Mouse (Mus musculus) brown adipose tissue, adult 24 weeks (tissue): ENCODE measurements at regions not wholly inside any gene's neighbourhood (a gene's known extent, or its start where the extent isn't known, plus 50 kb on each side); places are given as distances from the start of the nearest gene placed in this dataset.

ENCODE experiments used
- H3K27ac ChIP-seq: fragments of 200-500 bp; replicated peaks from 2 replicates; pipeline ENCODE4 v1.5.1; 2012; ENCODE audit warnings: low read depth, mild to moderate bottlenecking, low read length
- H3K4me1 ChIP-seq: fragments of 200-500 bp; 2 replicates; pipeline ENCODE4 v1.6.1; 2012; ENCODE audit warnings: low read length, mixed read lengths; ENCODE audit not compliant: control insufficient read depth, insufficient read depth, insufficient read length
- H3K4me3 ChIP-seq: fragments of 200-500 bp; 2 replicates; pipeline ENCODE4 v1.5.1; 2012; ENCODE audit warnings: low read depth, mild to moderate bottlenecking, low read length, moderate library complexity; ENCODE audit not compliant: insufficient read depth

DNA sequence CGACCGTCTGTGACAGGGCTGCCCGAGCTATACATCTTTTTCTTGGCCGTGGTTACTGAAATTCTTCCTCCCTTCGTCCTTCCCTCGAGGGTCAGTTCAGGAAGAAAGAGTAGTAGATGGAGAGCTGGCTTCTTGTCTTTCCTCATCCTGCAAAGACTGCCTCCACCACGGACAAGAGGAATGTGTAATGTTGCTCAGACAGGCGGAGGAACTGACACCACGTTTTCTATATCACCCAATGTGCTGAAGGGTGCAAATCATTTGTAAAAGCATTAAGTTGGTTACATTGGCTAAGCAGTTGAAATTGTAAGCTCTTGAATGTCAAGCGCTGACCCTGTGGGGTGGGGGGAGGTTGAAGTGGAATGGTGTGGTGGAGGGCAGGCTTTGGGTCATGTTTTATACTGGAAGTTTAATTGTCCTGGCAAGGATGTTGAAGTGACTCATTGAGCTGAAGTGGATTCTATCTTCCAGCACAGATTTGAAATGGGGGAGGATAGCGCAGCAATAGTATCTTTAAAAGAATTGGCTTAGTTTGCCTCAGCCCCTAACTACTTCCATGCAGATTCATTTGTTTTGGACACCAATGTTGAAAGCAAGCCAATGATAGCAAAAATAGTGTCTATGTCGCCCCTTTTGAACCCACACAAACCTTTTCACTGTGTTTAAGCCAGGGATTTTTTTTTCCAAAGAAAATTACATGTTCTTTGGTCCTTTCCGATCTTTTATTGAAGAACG lies 230.5 kb upstream of the Lyplal1 start:
- H3K27ac ChIP-seq, result no peak overlapping the region
- H3K4me3 ChIP-seq, result no peak overlapping the region
- no peaks in the 10 kb centered on the region for H3K4me1 ChIP-seq

DNA sequence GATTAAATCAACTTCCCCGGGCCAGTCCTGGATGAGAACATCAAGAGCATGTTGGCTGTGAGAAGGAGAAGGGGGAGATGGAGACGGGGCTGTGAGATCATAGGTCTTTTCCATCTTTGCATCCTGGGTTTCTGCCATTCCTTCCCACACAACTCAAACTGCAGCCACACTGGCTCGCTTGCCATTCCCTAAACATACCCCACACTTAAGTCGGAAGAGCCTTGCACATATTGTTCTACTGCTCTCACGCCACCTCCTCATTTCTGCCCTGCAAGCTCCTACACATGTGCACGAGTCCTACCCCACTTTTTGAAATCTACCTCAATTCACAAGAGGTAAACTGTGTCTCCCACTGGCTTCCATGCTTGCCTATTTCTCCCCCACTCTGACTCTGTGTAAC lies 228.3 kb upstream of the Lyplal1 start:
- H3K4me3 ChIP-seq, result no peak overlapping the region
- no peaks in the 10 kb centered on the region for H3K4me1 ChIP-seq
- H3K27ac ChIP-seq, result no peak overlapping the region

DNA sequence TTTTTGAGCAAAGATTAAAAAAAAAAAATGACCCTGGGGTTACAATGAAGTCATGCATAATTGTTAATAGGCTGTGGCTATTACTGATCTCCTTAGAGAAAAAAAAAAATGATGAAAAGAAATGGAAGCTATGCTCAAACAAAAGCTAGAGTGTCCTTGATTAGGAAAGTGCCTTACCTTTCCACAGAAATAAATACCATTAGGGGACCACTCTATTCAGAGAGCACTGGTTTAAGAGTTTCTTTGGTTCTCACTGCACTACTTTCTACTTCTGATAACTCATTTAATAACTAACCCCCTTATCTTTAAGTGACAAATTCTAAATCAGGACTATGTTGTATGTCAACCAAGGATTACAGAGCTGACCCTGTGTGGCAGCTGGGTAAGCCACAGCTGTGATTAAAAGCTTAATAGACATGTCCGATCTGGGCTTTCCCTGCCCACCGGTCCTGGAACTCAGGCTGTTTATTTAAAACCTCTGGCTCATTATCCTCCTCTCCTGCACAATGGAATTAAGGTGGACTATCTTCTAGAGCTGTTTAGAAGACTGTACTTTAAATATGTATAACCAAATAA lies 225.9 kb upstream of the Lyplal1 start:
- no peak overlapping the region for H3K27ac ChIP-seq
- H3K4me3 ChIP-seq, result no peak overlapping the region
- no peaks in the 10 kb centered on the region for H3K4me1 ChIP-seq

DNA sequence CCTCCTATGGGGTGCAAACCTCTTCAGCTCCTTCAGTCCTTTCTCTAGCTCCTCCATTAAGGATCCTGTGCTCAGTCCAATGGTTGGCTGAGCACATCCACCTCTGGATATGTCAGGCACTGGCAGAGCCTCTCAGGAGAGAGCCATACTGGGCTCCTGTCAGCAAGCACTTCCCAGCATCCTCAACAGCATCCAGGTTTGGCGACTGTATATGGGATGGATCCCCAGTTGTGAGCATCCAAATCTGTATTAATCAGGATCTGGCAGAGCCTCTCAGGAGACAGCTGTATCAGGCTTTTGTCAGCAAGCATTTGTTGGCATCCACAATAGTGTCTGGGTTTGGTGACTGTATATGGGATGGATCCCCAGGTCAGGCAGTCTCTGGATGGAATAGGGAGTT lies 225.3 kb upstream of the Lyplal1 start:
- H3K4me3 ChIP-seq, result no peak overlapping the region
- no peak overlapping the region for H3K27ac ChIP-seq
- no peaks in the 10 kb centered on the region for H3K4me1 ChIP-seq

DNA sequence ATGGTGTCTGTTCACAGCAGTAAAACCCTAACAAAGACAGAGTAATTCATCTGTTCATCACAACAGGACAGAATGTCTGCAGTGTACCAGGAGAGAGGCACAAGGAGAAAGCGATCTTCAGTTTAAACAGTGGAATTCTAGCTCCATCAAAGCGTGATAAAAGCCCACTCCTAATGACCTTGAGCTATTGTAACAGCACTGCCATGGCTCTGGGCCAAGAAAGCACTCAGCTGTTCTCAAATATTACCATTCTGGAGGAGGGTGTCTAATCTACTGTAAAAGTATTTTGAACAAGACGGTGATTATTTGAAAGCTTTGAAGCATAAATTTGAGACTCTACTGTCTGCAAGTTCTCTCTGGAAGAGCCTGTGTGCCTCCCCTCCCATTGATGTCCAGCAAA lies 224.8 kb upstream of the Lyplal1 start:
- Histone ChIP-seq H3K4me1 (no peaks in the 10 kb centered on the region), H3K27ac (no peak overlapping the region), H3K4me3 (no peak overlapping the region)

DNA sequence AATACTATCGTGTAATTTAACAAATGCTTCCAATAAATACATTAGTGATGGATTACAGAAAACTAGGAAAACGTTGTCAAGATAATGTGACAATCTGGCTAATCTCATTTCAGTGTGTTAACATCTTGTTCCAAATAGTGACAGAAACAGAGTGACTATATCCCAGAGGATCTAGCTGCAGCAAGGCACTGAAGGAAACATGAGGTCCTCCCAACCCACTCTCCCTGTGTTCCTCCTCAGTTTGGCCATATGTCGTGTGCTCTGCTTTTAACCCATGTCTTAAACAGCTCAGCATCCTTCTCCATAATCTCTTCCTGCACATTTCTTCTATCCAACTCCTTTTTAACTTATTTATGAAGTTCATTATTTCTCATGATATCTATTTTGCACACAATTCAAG lies 223.6 kb upstream of the Lyplal1 start:
- Histone ChIP-seq H3K4me1 (no peaks in the 10 kb centered on the region), H3K4me3 (no peak overlapping the region)

DNA sequence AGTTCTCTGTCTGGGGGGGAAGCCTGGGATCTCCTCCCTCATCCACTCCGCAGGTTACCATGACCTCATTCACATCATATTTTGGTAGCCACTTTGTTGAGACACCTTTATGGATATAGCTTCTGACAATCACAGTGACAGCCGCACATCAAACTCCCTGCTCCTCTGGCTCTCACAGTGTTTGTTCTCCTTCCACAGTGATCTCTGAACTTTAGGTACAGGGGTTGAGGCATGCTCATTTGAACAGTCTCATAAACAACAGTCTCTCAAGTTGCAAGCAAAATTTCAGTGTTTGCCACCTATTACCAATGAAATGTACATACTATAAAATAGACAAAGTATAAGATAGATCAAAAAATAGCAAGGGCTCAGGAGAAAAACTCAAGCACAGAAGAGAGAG lies 200.2 kb upstream of the Lyplal1 start:
- Histone ChIP-seq H3K4me3 (no peak overlapping the region), H3K27ac (no peak overlapping the region), H3K4me1 (no peaks in the 10 kb centered on the region)

More for the DNA sequence above, 223.6 kb upstream of the Lyplal1 start:
- no peak overlapping the region for H3K27ac ChIP-seq

DNA sequence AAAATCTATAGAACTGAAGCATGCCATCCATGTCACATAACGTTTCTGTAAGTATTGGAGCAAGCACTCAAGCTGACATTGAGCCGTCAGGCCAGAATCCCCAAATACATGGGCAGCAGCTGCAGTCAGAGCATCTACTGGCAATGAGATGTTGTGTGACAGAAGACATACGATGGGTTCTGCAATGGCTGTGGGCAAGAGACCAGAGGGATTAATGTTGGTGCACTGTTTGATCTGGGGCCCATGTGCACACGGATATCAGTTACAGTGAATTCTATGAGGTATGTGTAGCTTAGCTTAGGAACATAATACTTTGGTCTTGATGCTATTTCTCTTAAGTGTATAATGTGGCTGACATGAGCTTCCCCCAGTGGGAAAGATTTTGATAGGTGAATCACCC lies 197.1 kb upstream of the Lyplal1 start:
- Histone ChIP-seq H3K4me1 (no peaks in the 10 kb centered on the region), H3K4me3 (no peak overlapping the region), H3K27ac (no peak overlapping the region)

DNA sequence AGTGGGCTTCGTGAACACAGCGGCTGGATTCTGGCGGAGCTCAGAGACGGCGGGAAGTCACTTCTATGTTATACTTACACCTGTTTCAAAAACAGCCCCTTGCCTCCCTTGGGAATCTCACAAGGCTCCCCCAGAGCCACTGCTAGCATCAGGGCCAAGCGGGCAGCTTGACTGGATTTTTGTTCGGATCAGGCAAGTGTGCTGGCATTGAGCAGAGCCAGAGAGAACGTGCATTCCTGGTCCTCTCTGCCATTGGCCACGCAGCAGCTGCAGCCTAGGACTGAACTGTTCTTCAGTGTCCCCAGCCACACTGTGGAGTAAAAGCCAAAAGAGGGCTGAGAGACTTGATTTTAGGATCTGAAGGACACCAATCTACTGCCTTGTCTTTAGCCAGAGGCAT lies 195.6 kb upstream of the Lyplal1 start:
- Histone ChIP-seq H3K4me3 (no peak overlapping the region), H3K4me1 (no peaks in the 10 kb centered on the region), H3K27ac (no peak overlapping the region)

DNA sequence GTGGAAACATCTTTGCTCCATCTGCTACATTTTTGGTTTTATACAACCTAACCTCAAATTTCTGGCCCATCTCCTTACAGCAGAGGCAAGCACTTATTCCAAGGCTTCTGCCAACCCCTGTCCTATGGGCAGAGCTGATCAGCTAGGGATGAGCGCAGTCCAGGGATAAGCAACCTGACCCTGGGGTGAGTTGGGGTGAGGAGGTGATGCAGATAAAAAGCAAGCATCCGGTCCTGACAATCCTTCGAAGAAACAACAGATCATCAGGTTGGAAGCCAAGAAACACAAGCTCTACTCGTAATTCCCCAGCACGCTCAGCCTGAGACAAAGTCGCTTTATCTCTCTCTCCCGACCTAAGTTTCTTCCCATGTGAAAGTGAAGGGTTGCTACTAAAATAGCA lies 194.9 kb upstream of the Lyplal1 start:
- H3K27ac ChIP-seq, result no peak overlapping the region
- H3K4me1 ChIP-seq, result no peaks in the 10 kb centered on the region

DNA sequence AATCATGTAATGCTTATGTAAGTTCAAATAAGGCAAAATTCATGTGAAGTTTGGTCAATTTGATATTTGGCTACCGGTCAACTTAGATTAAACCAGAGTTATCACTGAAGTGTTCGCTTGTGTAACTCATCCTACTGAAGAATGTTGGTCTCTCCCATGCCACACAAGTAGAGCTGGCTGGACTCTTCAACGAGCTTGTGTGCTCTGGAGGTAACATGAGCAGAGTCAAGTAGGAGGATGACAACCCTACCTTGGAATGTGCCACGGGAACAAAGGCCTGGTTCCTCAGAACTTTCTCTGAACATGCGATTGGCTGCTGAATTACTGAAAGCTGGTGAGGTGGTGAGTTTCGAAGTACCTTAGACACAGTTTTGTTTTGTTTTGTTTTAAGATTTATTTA lies 190.5 kb upstream of the Lyplal1 start:
- H3K27ac ChIP-seq, result no peak overlapping the region
- H3K4me1 ChIP-seq, result no peaks in the 10 kb centered on the region
- H3K4me3 ChIP-seq, result no peak overlapping the region

More for the DNA sequence above, 194.9 kb upstream of the Lyplal1 start:
- H3K4me3 ChIP-seq, result no peak overlapping the region

DNA sequence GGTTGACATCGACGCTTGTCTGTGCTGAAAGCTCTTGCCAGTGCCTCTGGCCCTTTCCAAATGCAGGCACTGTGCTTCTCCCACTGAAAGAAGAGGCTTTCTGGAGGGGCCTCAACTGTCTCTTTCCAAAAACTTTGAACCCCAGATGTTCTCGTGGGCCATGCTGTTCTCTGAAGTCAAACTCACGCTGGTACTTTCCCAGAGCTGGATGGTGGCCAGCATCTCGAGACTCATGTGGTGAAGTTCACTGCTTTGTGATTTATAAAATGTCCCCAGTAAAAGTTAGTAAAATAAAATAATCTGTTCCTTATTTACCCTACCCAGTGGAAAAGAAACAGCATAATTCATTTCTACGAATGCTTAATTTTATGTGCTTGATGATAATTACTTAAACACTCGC lies 180.4 kb upstream of the Lyplal1 start:
- H3K27ac ChIP-seq, result no peak overlapping the region
- H3K4me3 ChIP-seq, result no peak overlapping the region

DNA sequence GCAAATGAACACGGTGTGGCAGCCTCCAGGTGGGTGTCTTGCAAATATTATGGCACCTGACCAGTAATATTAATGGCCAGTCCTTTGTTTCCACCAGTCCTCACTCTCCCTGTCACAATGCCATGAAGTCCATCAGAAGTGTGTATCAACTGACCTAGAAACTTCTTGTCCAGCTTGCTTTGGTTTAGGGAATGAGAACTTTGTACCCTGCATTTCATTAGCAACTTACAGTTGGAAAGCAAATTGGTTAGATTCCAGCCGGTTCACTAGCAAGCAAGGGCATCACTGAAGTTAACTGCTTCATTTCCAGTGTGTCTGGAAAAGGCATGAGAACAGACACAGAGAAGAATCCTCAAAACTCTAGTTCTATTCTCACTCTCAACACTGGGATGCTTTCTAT lies 178.1 kb upstream of the Lyplal1 start:
- no peak overlapping the region for H3K4me3 ChIP-seq
- H3K4me1 ChIP-seq, result no peaks in the 10 kb centered on the region
- H3K27ac ChIP-seq, result no peak overlapping the region

More for the DNA sequence above, 180.4 kb upstream of the Lyplal1 start:
- no peaks in the 10 kb centered on the region for H3K4me1 ChIP-seq

DNA sequence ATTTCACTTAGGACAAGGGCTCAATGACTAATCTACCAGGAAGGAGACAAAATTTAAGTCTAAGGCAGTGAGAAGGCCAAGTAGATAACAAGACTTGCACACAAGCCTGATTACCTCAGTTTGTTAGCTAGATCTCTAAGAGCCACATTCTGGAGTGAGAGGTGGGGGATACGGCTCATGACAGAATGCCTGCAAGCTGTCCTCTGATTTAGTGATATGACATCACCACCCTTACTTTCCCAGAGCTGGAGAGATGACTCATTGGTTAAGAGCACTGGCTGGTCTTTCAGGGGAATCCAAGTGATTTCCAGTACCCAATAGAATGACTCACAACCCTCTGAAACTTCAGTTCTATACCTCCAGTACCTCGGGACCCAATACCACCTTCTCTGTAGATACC lies 177.5 kb upstream of the Lyplal1 start:
- Histone ChIP-seq H3K4me1 (no peaks in the 10 kb centered on the region), H3K27ac (no peak overlapping the region), H3K4me3 (no peak overlapping the region)

DNA sequence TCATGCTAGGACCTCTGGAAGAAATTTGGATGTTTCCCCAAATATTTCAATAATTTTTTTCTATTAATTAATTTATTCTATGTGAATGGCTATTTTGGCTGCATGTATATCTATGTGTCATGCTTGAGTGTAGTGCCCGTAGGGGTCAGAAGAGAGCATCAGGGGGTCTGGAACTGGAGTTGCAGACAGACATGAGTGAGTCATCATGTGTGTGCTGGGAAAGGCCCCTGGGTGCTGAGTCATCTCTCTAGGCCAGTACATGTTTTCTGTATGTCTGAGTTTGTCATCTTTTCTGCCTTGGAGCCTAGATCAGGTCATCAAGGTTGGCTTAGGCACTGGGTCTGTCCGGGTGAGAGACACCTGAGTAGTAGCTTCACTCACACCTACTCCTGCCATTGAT lies 172.0 kb upstream of the Lyplal1 start:
- H3K27ac ChIP-seq, result no peak overlapping the region
- H3K4me3 ChIP-seq, result no peak overlapping the region
- H3K4me1 ChIP-seq, result no peaks in the 10 kb centered on the region

DNA sequence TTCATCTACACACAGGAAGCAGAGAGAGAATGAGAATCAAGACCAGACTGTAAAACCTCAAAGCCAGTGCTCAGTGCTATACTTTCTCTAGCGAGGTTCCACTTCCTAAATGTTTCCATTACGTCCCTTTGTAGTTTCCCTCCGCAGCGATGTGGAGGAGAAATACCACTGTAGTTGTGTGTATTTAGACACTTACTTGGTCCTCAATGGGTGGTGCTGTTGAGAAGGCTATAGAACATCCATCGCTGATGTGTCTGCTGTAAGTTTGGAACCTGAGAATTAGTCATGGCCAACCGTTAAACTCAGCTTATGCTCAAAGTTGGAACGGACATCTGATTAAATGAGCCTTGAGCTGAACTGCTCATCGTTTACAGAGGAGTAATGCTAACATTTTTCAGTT lies 170.7 kb upstream of the Lyplal1 start:
- no peaks in the 10 kb centered on the region for H3K4me1 ChIP-seq
- H3K4me3 ChIP-seq, result no peak overlapping the region
- H3K27ac ChIP-seq, result no peak overlapping the region
